Mouse (Mus musculus) spleen, adult 2 months (tissue): Measurements from ENCODE around the gene Prdm1.

Experiments used
- CTCF ChIP-seq: fragments of 200-500 bp; IDR thresholded peaks from 2 replicates; pipeline ENCODE4 v1.5.1; 2011; ENCODE audit warnings: mild to moderate bottlenecking, inconsistent platforms; ENCODE audit not compliant: insufficient read depth, insufficient read length, insufficient replicate concordance; ENCODE audit errors: extremely low read depth
- POLR2A ChIP-seq: fragments of 200-500 bp; IDR thresholded peaks from 2 replicates; pipeline ENCODE4 v1.6.1; 2011; ENCODE audit warnings: low read depth, low read length, inconsistent platforms

DNA sequence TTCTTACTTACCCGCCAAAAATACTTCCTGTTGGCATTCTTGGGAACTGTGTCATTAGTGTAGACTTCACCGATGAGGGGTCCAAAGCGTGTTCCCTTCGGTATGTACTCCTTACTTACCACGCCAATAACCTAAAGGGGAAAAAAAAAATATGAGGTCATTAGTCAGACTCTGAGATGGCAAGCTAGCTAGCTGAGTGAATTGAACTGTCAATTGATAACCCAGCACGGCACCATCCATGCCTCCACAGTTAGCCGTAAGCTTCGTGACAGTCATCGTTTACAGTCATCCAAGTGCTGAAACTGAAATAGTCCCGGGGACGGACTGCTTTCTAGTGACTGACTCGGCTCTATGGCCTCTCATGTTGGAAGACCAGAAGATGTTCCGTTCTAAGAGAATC, 78.2 kb downstream of the Prdm1 start:
- no peak for TF ChIP-seq CTCF
- no peak for TF ChIP-seq POLR2A
